Mouse (Mus musculus): ENCODE results near the gene Pax6. TPM values are rescaled to one million over a fixed set of nuclear protein-coding genes. Genes with fewer than 3 reads are reported as not detected.
A peak's percentile ranks its signal among the peaks of the same experiment; 100 is the strongest.

The Pax6 gene
- total and polyA plus RNA-seq, 2 experiments from 2014 or later, result 68.7 to 136 TPM

GRCm38 (mm10) chr2:105670731-105671095 lies 2.0 kb downstream of the Pax6 start:
- no peaks in the 10 kb centered on the region for H3K36me3 ChIP-seq (ENCODE audit: insufficient read depth, low read length)
- H3K27ac ChIP-seq, result peak overlapping the region; percentile 86; the same call in 1 of the 2 replicates
- H3K27me3 ChIP-seq (ENCODE audit: insufficient read depth, low read length), result peaks cover 39% of the 10 kb centered on the region
- no peaks in the 10 kb centered on the region for H3K9me3 ChIP-seq (ENCODE audit: low read length)
- ATAC-seq (no peak), DNase-seq (ENCODE audit: low spot score) (peak; percentile 1)
- WGBS, result 31% methylated on average over 6 of the region's 6 CpGs
- H3K9ac ChIP-seq (replicated peaks; ENCODE audit: low read length), result peak overlapping the region; percentile 84
- H3K4me3 ChIP-seq (ENCODE audit: low read length), result peak overlapping the region; percentile 60
- H3K4me1 ChIP-seq (ENCODE audit: insufficient read depth, low read length), result peaks cover 4% of the 10 kb centered on the region; the same call in 1 of the 2 replicates
- no peak for TF ChIP-seq CTCF (IDR thresholded peaks at IDR 0.05; ENCODE audit: low read depth)
- peak overlapping the region; percentile 65 for H3K4me2 ChIP-seq (ENCODE audit: low read depth, low read length)

- 16% methylated on average over 9 of the region's 9 CpGs for WGBS
- H3K9me3 ChIP-seq (ENCODE audit: low read length), result no peaks in the 10 kb centered on the region
- peak overlapping the region; percentile 84 for H3K9ac ChIP-seq (replicated peaks; ENCODE audit: low read length)
- H3K4me1 ChIP-seq (ENCODE audit: insufficient read depth, low read length), result peaks cover 4% of the 10 kb centered on the region; the same call in 1 of the 2 replicates
- peaks cover 39% of the 10 kb centered on the region for H3K27me3 ChIP-seq (ENCODE audit: insufficient read depth, low read length)
- peak overlapping the region; percentile 60 for H3K4me3 ChIP-seq (ENCODE audit: low read length)
- H3K27ac ChIP-seq, result peak overlapping the region; percentile 86; the same call in 1 of the 2 replicates
- TF ChIP-seq CTCF (IDR thresholded peaks at IDR 0.05; ENCODE audit: low read depth), result no peak
- no peak for ATAC-seq
- DNase-seq (ENCODE audit: low spot score), result no peak
- peak overlapping the region; percentile 65 for H3K4me2 ChIP-seq (ENCODE audit: low read depth, low read length)
- no peaks in the 10 kb centered on the region for H3K36me3 ChIP-seq (ENCODE audit: insufficient read depth, low read length)
These were observed 2.6 kb downstream of the Pax6 start for GRCm38 (mm10) chr2:105671116-105671797.

- WGBS, result 12% methylated on average over 25 of the region's 25 CpGs
These were observed 3.3 kb downstream of the Pax6 start for GRCm38 (mm10) chr2:105671798-105672595.

DNA sequence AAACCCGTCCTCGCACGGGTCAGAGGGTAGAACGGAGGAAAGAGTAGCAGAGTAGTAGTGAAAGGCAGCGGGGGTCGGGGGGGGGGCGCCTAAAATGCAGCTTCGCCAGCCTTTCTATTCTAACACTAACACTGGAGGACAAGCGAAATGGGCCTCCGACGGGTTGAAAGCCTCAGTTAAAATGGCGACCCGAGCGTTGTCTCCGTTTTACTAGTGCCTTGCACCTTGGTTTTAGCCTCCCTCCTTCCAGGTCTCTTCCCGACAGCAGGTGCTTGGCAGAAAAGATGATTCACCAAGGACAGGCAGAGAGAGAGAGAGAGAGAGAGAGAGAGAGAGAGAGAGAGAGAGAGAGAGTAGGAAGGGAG lies 3.9 kb downstream of the Pax6 start:
- no peaks in the 10 kb centered on the region for H3K36me3 ChIP-seq (ENCODE audit: insufficient read depth, low read length)
- ATAC-seq, result no peak
- H3K4me3 ChIP-seq (ENCODE audit: low read length), result peak overlapping the region; percentile 60
- TF ChIP-seq CTCF (IDR thresholded peaks at IDR 0.05; ENCODE audit: low read depth), result no peak
- 3% methylated on average over 15 of the region's 16 CpGs for WGBS
- no peaks in the 10 kb centered on the region for H3K9me3 ChIP-seq (ENCODE audit: low read length)
- H3K4me1 ChIP-seq (ENCODE audit: insufficient read depth, low read length), result peaks cover 4% of the 10 kb centered on the region; the same call in 1 of the 2 replicates
- DNase-seq (ENCODE audit: low spot score), result peak; percentile 19
- peak overlapping the region; percentile 86 for H3K27ac ChIP-seq
- H3K9ac ChIP-seq (replicated peaks; ENCODE audit: low read length), result peak overlapping the region; percentile 84
- H3K27me3 ChIP-seq (ENCODE audit: insufficient read depth, low read length), result peaks cover 30% of the 10 kb centered on the region
- H3K4me2 ChIP-seq (ENCODE audit: low read depth, low read length), result peak overlapping the region; percentile 65

More at GRCm38 (mm10) chr2:105671798-105672595, 3.3 kb downstream of the Pax6 start:
- peak overlapping the region; percentile 86 for H3K27ac ChIP-seq
- TF ChIP-seq CTCF (IDR thresholded peaks at IDR 0.05; ENCODE audit: low read depth), result 0 out of 2 replicates have a peak, but pooled peaks have one; percentile 17
- H3K9me3 ChIP-seq (ENCODE audit: low read length), result no peaks in the 10 kb centered on the region
- peaks cover 36% of the 10 kb centered on the region for H3K27me3 ChIP-seq (ENCODE audit: insufficient read depth, low read length)
- peak overlapping the region; percentile 60 for H3K4me3 ChIP-seq (ENCODE audit: low read length)
- no peak for ATAC-seq
- peak overlapping the region; percentile 65 for H3K4me2 ChIP-seq (ENCODE audit: low read depth, low read length)
- H3K4me1 ChIP-seq (ENCODE audit: insufficient read depth, low read length), result peaks cover 4% of the 10 kb centered on the region; the same call in 1 of the 2 replicates
- peak overlapping the region; percentile 84 for H3K9ac ChIP-seq (replicated peaks; ENCODE audit: low read length)
- H3K36me3 ChIP-seq (ENCODE audit: insufficient read depth, low read length), result no peaks in the 10 kb centered on the region
- DNase-seq (ENCODE audit: low spot score), result peak; percentile 46

GRCm38 (mm10) chr2:105673054-105673453 lies 4.4 kb downstream of the Pax6 start:
- no peak for ATAC-seq
- peak; percentile 51 for DNase-seq (ENCODE audit: low spot score)
- TF ChIP-seq CTCF (IDR thresholded peaks at IDR 0.05; ENCODE audit: low read depth), result no peak
- Histone ChIP-seq H3K9ac (replicated peaks; ENCODE audit: low read length) (peak overlapping the region; percentile 84), H3K4me1 (ENCODE audit: insufficient read depth, low read length) (peaks cover 4% of the 10 kb centered on the region; the same call in 1 of the 2 replicates), H3K9me3 (ENCODE audit: low read length) (no peaks in the 10 kb centered on the region), H3K27me3 (ENCODE audit: insufficient read depth, low read length) (peaks cover 26% of the 10 kb centered on the region), H3K4me2 (ENCODE audit: low read depth, low read length) (peak overlapping the region; percentile 65), H3K27ac (peak overlapping the region; percentile 86), H3K4me3 (ENCODE audit: low read length) (peak overlapping the region; percentile 60), H3K36me3 (ENCODE audit: insufficient read depth, low read length) (no peaks in the 10 kb centered on the region)
- under 1% methylated on average over 6 of the region's 6 CpGs for WGBS

GRCm38 (mm10) chr2:105673631-105674060 lies 4.9 kb downstream of the Pax6 start:
- ATAC-seq, result peak; percentile 43; the same call in 1 of the 2 replicates
- peak; percentile 76 for DNase-seq (ENCODE audit: low spot score)
- 12% methylated on average over 10 of the region's 10 CpGs for WGBS
- H3K9me3 ChIP-seq (ENCODE audit: low read length), result no peaks in the 10 kb centered on the region
- TF ChIP-seq CTCF (IDR thresholded peaks at IDR 0.05; ENCODE audit: low read depth), result no peak
- H3K36me3 ChIP-seq (ENCODE audit: insufficient read depth, low read length), result no peaks in the 10 kb centered on the region
- peaks cover 4% of the 10 kb centered on the region; the same call in 1 of the 2 replicates for H3K4me1 ChIP-seq (ENCODE audit: insufficient read depth, low read length)
- peak overlapping the region; percentile 86 for H3K27ac ChIP-seq
- H3K27me3 ChIP-seq (ENCODE audit: insufficient read depth, low read length), result peaks cover 20% of the 10 kb centered on the region
- peak overlapping the region; percentile 84 for H3K9ac ChIP-seq (replicated peaks; ENCODE audit: low read length)
- peak overlapping the region; percentile 65 for H3K4me2 ChIP-seq (ENCODE audit: low read depth, low read length)
- peak overlapping the region; percentile 60 for H3K4me3 ChIP-seq (ENCODE audit: low read length)

All from hindbrain, postnatal 0 days (tissue).